Mouse (Mus musculus) lung, adult 2 months (tissue): Measurements from ENCODE around the gene Nexn.

Experiments used
- CTCF ChIP-seq: fragments of 200-500 bp; IDR thresholded peaks from 2 replicates; pipeline ENCODE4 v1.5.1; 2011; ENCODE audit warnings: mild to moderate bottlenecking, low read length, control low read depth; ENCODE audit not compliant: insufficient read depth
- POLR2A ChIP-seq: fragments of 200-500 bp; IDR thresholded peaks from 2 replicates; pipeline ENCODE4 v1.6.1; 2011; ENCODE audit warnings: low read depth, mild to moderate bottlenecking, control low read depth, low read length, borderline replicate concordance; ENCODE audit errors: extremely low read depth

DNA sequence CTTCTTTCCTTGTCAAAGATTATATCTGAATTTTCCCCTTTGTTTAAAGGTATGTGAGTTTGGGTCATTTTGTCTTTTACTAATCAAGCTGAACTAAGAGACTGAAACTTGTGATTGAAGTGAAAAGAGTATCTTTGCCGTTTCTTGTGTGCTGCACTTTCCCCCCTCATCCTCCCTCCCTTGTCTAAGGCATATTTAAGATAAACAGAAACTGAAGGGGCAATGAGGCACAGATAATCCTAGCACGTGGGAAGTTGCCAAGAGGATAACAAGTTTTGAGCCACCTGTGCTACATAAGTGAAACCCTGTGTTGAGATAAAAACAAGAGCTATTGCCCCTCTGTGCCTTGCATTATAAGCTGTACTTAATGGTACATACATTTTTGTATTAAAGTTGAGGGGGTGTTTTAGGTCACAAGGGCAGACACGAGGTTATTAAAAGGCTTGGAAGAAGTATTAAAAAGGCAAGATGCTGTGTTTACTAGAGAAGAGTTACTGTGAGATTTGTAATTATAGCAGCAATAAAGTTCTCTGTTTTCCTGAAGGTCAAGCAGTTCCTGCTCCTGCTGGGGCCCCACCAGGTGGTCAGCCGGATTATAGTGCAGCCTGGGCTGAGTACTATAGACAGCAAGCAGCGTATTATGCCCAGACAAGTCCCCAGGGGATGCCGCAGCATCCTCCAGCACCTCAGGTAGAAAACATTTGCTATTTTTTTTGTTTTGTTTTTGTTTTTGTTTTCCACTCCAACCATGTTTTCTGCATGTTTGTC is 34.6 kb downstream of the Nexn start:
- TF ChIP-seq CTCF, result no peak
- no peak for TF ChIP-seq POLR2A
